Mouse (Mus musculus) C2C12 (cell line): ENCODE results near the gene Mkrn2os.

Source experiments
- CEBPB ChIP-seq: IDR thresholded peaks from one replicate; pipeline ENCODE4 v1.6.1; 2011; ENCODE audit warnings: low read depth, mild to moderate bottlenecking, control low read depth, moderate library complexity
- CTCF ChIP-seq: IDR thresholded peaks from one replicate; pipeline ENCODE4 v1.5.1; 2011; ENCODE audit not compliant: control insufficient read depth, insufficient read depth, insufficient read length
- FOSL1 ChIP-seq: IDR thresholded peaks from one replicate; pipeline ENCODE4 v1.8.0; 2011; ENCODE audit warnings: mild to moderate bottlenecking, low read length; ENCODE audit not compliant: poor library complexity, insufficient read depth, severe bottlenecking
- MAX ChIP-seq: IDR thresholded peaks from one replicate; pipeline ENCODE4 v1.6.1; 2011; ENCODE audit warnings: mild to moderate bottlenecking, control low read depth
- MYOD1 ChIP-seq: IDR thresholded peaks from one replicate; pipeline ENCODE4 v1.6.1; 2011; ENCODE audit warnings: low read depth; ENCODE audit not compliant: control insufficient read depth, insufficient read length
- MYOG ChIP-seq: IDR thresholded peaks from one replicate; pipeline ENCODE4 v1.6.1; 2011; ENCODE audit not compliant: control insufficient read depth, insufficient read length; ENCODE audit errors: extremely low read depth
- USF1 ChIP-seq: IDR thresholded peaks from one replicate; pipeline ENCODE4 v1.6.1; 2011; ENCODE audit warnings: low read depth, mild to moderate bottlenecking, control low read depth, moderate library complexity

DNA sequence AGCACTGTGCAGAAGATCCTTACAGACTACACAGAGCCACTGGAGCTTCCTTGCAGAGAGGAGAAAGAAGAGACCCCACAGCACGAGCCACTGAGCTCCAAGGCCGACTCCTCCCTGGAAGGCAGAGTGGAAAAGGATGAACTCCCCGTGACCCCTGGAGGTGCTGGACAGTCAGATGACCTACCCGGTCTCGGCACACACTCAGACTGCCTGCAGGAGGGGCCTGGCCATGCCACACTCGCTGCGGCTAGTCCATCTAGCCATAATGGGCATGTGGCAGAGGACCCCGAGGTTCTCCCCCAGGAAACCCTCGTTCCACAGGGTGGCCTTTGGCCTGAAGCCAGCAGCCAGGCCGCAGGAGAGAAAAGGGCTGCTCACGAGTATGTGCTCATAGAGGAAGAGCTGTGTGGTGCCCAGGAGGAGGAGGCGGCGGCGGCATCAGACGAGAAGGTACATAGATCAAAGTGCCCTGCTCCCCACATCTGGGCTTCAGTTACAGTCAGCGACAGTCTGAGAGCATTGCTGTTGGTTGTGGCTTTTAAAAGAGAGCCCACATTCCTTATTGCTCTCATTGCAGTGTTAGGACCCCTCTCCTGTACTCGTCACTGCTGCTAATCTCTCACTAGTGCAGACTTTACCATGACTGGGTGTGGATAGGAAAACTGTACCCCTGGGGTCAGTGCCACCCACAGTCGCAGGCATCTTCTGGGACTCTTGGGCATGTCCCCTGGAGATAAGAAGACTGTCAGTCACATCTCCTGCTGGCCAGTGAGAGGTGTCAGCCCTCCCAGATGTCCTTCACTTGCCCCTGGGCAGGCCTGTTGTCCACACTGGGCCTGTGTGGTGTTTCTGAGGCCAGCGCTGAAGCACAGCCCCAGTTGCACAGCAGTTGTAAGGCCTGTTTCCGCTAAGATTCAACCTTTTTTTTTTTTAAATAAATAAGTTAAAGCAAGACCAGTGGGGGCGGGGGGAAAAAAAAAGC lies 32.4 kb downstream of the Mkrn2os start:
- TF ChIP-seq CTCF, result no peak
- TF ChIP-seq MYOD1, result no peak
- TF ChIP-seq CEBPB, result no peak
- TF ChIP-seq USF1, result no peak
- TF ChIP-seq MAX, result no peak
- no peak for TF ChIP-seq FOSL1
- TF ChIP-seq MYOG, result no peak
